Comparison of ENCODE assay signal across 8 mouse cellular contexts in genomic region chr7:109977131-109977530, GRCm38 (mm10). TPM values are rescaled to one million over a fixed set of nuclear protein-coding genes. Genes with fewer than 3 reads are reported as not detected.
A peak's percentile ranks its signal among the peaks of the same experiment; 100 is the strongest.
DNase-seq lines count a peak whose midpoint lies in the region; TF ChIP-seq lines count a peak whose summit lies in the region.
"Not testable (repeated sequence)": the region's sequence is repeated elsewhere in the genome, so short reads cannot be mapped to it uniquely, and the experiment has no call there.

No protein-coding gene starts in this region.

- H3K27me3 ChIP-seq in kidney, adult 2 months (replicated peaks; ENCODE audit: control insufficient read depth, insufficient read depth, low read length) = not testable (repeated sequence)

- TF ChIP-seq POLR2A in kidney, adult 2 months (IDR thresholded peaks at IDR 0.05; ENCODE audit: low read depth, low read length) = not testable (repeated sequence)

- H3K4me3 ChIP-seq in kidney, adult 2 months (ENCODE audit: insufficient read depth, low read depth, low read length) = not testable (repeated sequence)

- H3K4me1 ChIP-seq in kidney, adult 2 months (ENCODE audit: control insufficient read depth, insufficient read depth, low read length) = not testable (repeated sequence)

- H3K36me3 ChIP-seq in kidney, adult 2 months (ENCODE audit: control insufficient read depth, insufficient read depth, low read length) = not testable (repeated sequence)

- H3K27ac ChIP-seq in kidney, adult 2 months (ENCODE audit: insufficient read depth, low read depth, low read length) = not testable (repeated sequence)

- peak; percentile 35 for TF ChIP-seq CTCF in kidney, adult 2 months (conservative IDR thresholded peaks at IDR 0.05; ENCODE audit: insufficient read depth, insufficient read length, low read depth, low read length)

- peak; percentile 46 for DNase-seq in A20 (ENCODE audit: low read depth, low spot score)
- DNase-seq in R1 (ENCODE audit: low read depth, low spot score) = peak; percentile 50
- peak; percentile 57 to 60 for DNase-seq in cerebellum, adult 18-20 months
- peak; percentile 55 for DNase-seq in heart, adult 11 months
- DNase-seq in kidney, adult 2 months = peak; percentile 42
- DNase-seq in liver = peak; percentile 10
- DNase-seq in naive thymus-derived CD4-positive, alpha-beta T cell, adult 2 months (ENCODE audit: low read depth) = peak; percentile 33
- DNase-seq in thymus, postnatal 36 days = peak; percentile 15 to 23

- WGBS in kidney, adult 2 months = 60% methylated on average over 5 of the region's 5 CpGs

RNA-seq across cellular contexts. Expression of gene Tmem41b, which starts 9.6 kb away (rescaled TPM):
- 26.2 and 27.1 TPM in 2 replicates for polyA plus RNA-seq in kidney, adult 2 months (2012; rRNA removed)

RNA-seq across cellular contexts. Expression of gene Dennd5a, which starts 16.9 kb away (rescaled TPM):
- 66.6 and 67.6 TPM in 2 replicates for polyA plus RNA-seq in kidney, adult 2 months (2012; rRNA removed)

RNA-seq across cellular contexts. Expression of gene Ipo7, which starts 40.9 kb away (rescaled TPM):
- 17.9 and 22.3 TPM in 2 replicates for polyA plus RNA-seq in kidney, adult 2 months (2012; rRNA removed)
